Mouse (Mus musculus) liver, postnatal 0 days (tissue): ENCODE data around the gene Aff4. TPM values are rescaled to one million over a fixed set of nuclear protein-coding genes. Genes with fewer than 3 reads are reported as not detected.

Source experiments
- ATAC-seq: fragments of 200-750 bp; cut with Nextera tagmentation; 2 replicates; pipeline ENCODE4 v1.8.0; 2017; ENCODE audit warnings: mild to moderate bottlenecking, moderate library complexity
- DNase-seq: peaks from one replicate; pipeline ENCODE4 v3.0.0-alpha.2; 2016
- H3K27ac ChIP-seq: fragments of 300-500 bp; sonication (generic); 2 replicates; pipeline ENCODE4 v1.5.1; 2014; ENCODE audit warnings: antibody characterized with exemption, moderate library complexity, mild to moderate bottlenecking, low read depth
- H3K27me3 ChIP-seq: fragments of 300-500 bp; sonication (generic); 2 replicates; pipeline ENCODE4 v1.6.1; 2014; ENCODE audit warnings: low read length, control low read depth, mixed read lengths; ENCODE audit not compliant: insufficient read depth
- H3K36me3 ChIP-seq: fragments of 300-500 bp; sonication (generic); replicated peaks from 2 replicates; pipeline ENCODE4 v1.6.1; 2014; ENCODE audit warnings: mild to moderate bottlenecking, control low read depth, low read length, moderate library complexity, mixed read lengths; ENCODE audit not compliant: insufficient read depth
- H3K4me1 ChIP-seq: fragments of 300-500 bp; sonication (generic); 2 replicates; pipeline ENCODE4 v1.6.1; 2014; ENCODE audit warnings: antibody characterized with exemption, mild to moderate bottlenecking, control low read depth; ENCODE audit not compliant: insufficient read depth
- H3K4me2 ChIP-seq: fragments of 300-500 bp; sonication (generic); 2 replicates; pipeline ENCODE4 v1.6.1; 2014; ENCODE audit warnings: low read depth, mild to moderate bottlenecking, low read length, moderate library complexity, mixed read lengths
- H3K4me3 ChIP-seq: fragments of 300-500 bp; sonication (generic); 2 replicates; pipeline ENCODE4 v1.5.1; 2014; ENCODE audit warnings: low read depth, low read length
- H3K9ac ChIP-seq: fragments of 300-500 bp; sonication (generic); replicated peaks from 2 replicates; pipeline ENCODE4 v1.6.1; 2014; ENCODE audit warnings: mild to moderate bottlenecking, moderate library complexity
- H3K9me3 ChIP-seq: fragments of 300-500 bp; sonication (generic); 2 replicates; pipeline ENCODE4 v1.6.1; 2016; ENCODE audit warnings: mild to moderate bottlenecking, control low read depth, low read length, mixed read lengths
- CTCF ChIP-seq: sonication (generic); IDR thresholded peaks from 2 replicates; pipeline ENCODE4 v1.5.1; 2016; ENCODE audit warnings: antibody characterized with exemption, low read depth
- EP300 ChIP-seq: IDR thresholded peaks from 2 replicates; pipeline ENCODE4 v1.6.1; 2016; ENCODE audit warnings: antibody characterized with exemption, low read depth, mild to moderate bottlenecking
- WGBS: fragments of 180-500 bp; shearing (Covaris S2); extraction: QIAGEN DNeasy Blood & Tissue Kit; methylation state at CpG from one replicate; pipeline ENCODE4 v1.1.7; 2014; ENCODE audit not compliant: insufficient replicate concordance; 5-methylcytosine and 5-hydroxymethylcytosine counted together
- polyA plus RNA-seq: library from polyadenylated mRNA; unstranded; fragments of >200 nt; fragmentation: Nextera tagmentation; extraction: Ambion mirVana; gene quantifications from 2 replicates; pipeline ENCODE4 v1.2.1, GENCODE M21; 2015

Aff4 gene
- polyA plus RNA-seq, 1 experiment from 2014 or later: 12.4 TPM

DNA sequence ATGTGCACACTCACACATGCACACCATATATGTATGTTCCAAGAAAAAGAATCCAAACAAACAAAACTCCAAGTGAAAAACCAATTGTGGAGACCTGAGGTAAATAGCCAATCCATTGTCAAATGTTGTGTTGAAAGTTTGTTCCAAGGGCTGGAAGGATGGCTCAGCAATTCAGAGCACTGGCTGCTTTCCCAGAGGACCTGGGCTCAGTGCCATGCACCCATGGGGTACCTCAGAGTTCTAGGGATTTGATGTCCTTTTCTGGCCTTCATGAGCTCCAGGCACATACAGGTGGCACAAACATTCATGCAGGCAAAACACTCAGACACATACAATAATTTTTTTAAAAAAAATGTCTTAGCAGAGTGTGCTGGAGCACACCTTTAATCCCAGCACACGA is 97.9 kb downstream of the Aff4 start:
- Histone ChIP-seq H3K4me3 (no peak overlapping the region), H3K36me3 (no peaks in the 10 kb centered on the region), H3K4me2 (no peak overlapping the region), H3K9ac (no peak overlapping the region), H3K27me3 (no peaks in the 10 kb centered on the region), H3K27ac (peak overlapping the region; percentile 83), H3K9me3 (no peaks in the 10 kb centered on the region), H3K4me1 (peaks cover 26% of the 10 kb centered on the region)
- TF ChIP-seq CTCF: no peak
- no peak; the same call in 1 of the 2 replicates for TF ChIP-seq EP300
- 92% methylated on average over 1 of the region's 1 CpGs for WGBS
- peak; percentile 73 for DNase-seq
- ATAC-seq: peak; percentile 64

DNA sequence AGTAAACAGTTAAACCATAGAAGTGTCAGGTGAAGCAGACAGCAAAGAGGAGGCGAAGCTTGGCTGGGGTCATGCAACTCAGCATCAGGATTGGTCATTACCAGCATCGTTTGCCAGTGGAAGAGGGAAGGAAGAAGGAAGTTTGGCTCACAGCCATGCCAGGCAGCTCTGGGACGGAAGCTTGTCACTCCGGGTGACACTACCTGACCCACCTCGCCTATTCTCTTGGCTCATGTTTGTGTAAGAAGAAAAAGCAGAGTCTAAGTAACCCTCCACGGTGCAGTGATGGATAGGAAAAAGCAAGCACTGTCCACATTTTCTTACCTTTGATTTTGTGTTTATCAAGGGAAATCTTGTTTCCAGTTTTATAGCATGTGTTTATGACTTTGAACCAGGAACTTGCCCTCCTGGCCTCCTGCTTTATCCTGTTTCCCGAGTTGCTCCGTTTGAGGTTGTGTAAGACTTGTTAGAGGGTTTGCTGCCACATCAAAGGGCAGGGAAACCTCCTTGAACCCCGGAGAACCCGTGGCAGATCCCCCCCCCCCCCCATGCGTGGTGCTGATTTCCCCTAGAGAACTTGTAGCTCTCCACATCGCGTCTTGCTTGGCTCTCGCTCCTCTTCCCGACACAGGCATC is 99.6 kb downstream of the Aff4 start:
- no peaks in the 10 kb centered on the region for H3K9me3 ChIP-seq
- H3K4me3 ChIP-seq: no peak overlapping the region
- H3K27ac ChIP-seq: no peak overlapping the region
- no peak overlapping the region for H3K4me2 ChIP-seq
- 20% methylated on average over 15 of the region's 15 CpGs for WGBS
- no peak overlapping the region for H3K9ac ChIP-seq
- no peak for DNase-seq
- ATAC-seq: no peak
- TF ChIP-seq CTCF: no peak
- no peak for TF ChIP-seq EP300
- no peaks in the 10 kb centered on the region for H3K36me3 ChIP-seq
- H3K4me1 ChIP-seq: peaks cover 25% of the 10 kb centered on the region
- H3K27me3 ChIP-seq: no peaks in the 10 kb centered on the region

GRCm38 (mm10) chr11:53451361-53451760 is 100.7 kb downstream of the Aff4 start:
- Histone ChIP-seq H3K9me3 (no peaks in the 10 kb centered on the region), H3K4me1 (peaks cover 22% of the 10 kb centered on the region), H3K36me3 (no peaks in the 10 kb centered on the region), H3K27me3 (no peaks in the 10 kb centered on the region), H3K4me2 (no peak overlapping the region), H3K4me3 (no peak overlapping the region), H3K9ac (no peak overlapping the region), H3K27ac (peak overlapping the region; percentile 45; the same call in 1 of the 2 replicates)
- ATAC-seq (no peak), DNase-seq (no peak)
- WGBS: 52% methylated on average over 2 of the region's 2 CpGs
- TF ChIP-seq EP300: no peak
- no peak for TF ChIP-seq CTCF

DNA sequence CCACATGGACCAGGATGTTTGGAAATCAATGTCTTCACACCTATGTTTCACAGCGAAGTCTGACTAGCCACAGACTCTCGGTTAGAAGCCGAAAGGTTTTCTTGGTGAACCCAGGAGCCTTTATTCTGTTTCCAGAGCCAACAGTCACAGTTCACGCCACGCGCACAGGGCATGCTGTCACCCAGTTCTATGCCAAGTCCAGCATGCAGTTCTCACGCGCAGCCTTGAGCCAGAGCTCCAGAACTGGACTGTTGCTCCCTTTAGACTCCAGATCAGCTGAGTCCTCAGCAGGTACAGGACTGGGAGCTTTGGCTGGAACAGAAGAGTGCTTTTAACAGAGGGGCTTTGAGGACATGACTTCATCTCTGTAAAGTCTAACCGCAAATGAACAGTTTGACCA is 101.8 kb downstream of the Aff4 start:
- H3K27ac ChIP-seq: no peak overlapping the region
- no peak overlapping the region for H3K4me2 ChIP-seq
- no peak for TF ChIP-seq CTCF
- no peak for TF ChIP-seq EP300
- H3K4me3 ChIP-seq: no peak overlapping the region
- H3K4me1 ChIP-seq: peaks cover 22% of the 10 kb centered on the region
- DNase-seq (no peak), ATAC-seq (no peak)
- peaks cover 6% of the 10 kb centered on the region for H3K27me3 ChIP-seq
- 88% methylated on average over 9 of the region's 9 CpGs for WGBS
- no peak overlapping the region for H3K9ac ChIP-seq
- no peaks in the 10 kb centered on the region for H3K9me3 ChIP-seq
- H3K36me3 ChIP-seq: no peaks in the 10 kb centered on the region

GRCm38 (mm10) chr11:53453031-53453430 is 102.4 kb downstream of the Aff4 start:
- Histone ChIP-seq H3K4me1 (peaks cover 22% of the 10 kb centered on the region), H3K9ac (no peak overlapping the region), H3K36me3 (no peaks in the 10 kb centered on the region), H3K27me3 (peaks cover 13% of the 10 kb centered on the region), H3K4me2 (no peak overlapping the region), H3K27ac (no peak overlapping the region), H3K4me3 (no peak overlapping the region), H3K9me3 (no peaks in the 10 kb centered on the region)
- ATAC-seq: no peak
- DNase-seq: no peak
- WGBS: 73% methylated on average over 5 of the region's 5 CpGs
- no peak for TF ChIP-seq EP300
- TF ChIP-seq CTCF: no peak

- peak within 1 kb of the TSS; percentile 60 for H3K4me3 ChIP-seq
- H3K27me3 ChIP-seq: peaks cover 15% of the 10 kb centered on the region
- WGBS: 5% methylated on average over 42 of the region's 42 CpGs
- no peaks in the 10 kb centered on the region for H3K4me1 ChIP-seq
- peak within 1 kb of the TSS; percentile 80 for H3K4me2 ChIP-seq
- peak within 1 kb of the TSS; percentile 67 for H3K9ac ChIP-seq
- DNase-seq (peak; percentile 70), ATAC-seq (peak; percentile 83)
- H3K9me3 ChIP-seq: no peaks in the 10 kb centered on the region
- H3K27ac ChIP-seq: peak within 1 kb of the TSS; percentile 89
- TF ChIP-seq CTCF (peak; percentile 56), EP300 (no peak)
- no peaks in the 10 kb centered on the region for H3K36me3 ChIP-seq
Observed at GRCm38 (mm10) chr11:53456474-53457371, 106.1 kb downstream of the Aff4 start, which contains the start of the genes Gm10447 and Shroom1. TSS of gene Gm10447 (minus strand) at chr11:53457110. TSS of gene Shroom1 (plus strand) at chr11:53457205.
